Mouse (Mus musculus) neural tube, embryonic 12.5 days (tissue): ENCODE data around the gene D1Ertd622e. TPM values are rescaled to one million over a fixed set of nuclear protein-coding genes. Genes with fewer than 3 reads are reported as not detected.
"Not testable (repeated sequence)": the region's sequence is repeated elsewhere in the genome, so short reads cannot be mapped to it uniquely, and the experiment has no call there.

ENCODE experiments used
- ATAC-seq: fragments of 200-750 bp; cut with Nextera tagmentation; 2 replicates; pipeline ENCODE4 v1.8.0; 2017; ENCODE audit warnings: low read depth, mild to moderate bottlenecking, moderate TSS enrichment, moderate library complexity; ENCODE audit not compliant: low FRiP score
- H3K27ac ChIP-seq: fragments of 300-500 bp; sonication (generic); 2 replicates; pipeline ENCODE4 v1.5.1; 2016
- H3K27me3 ChIP-seq: fragments of 300-500 bp; sonication (generic); replicated peaks from 2 replicates; pipeline ENCODE4 v1.6.1; 2016; ENCODE audit warnings: mild to moderate bottlenecking
- H3K36me3 ChIP-seq: fragments of 300-500 bp; sonication (generic); 2 replicates; pipeline ENCODE4 v1.6.1; 2016; ENCODE audit warnings: mild to moderate bottlenecking
- H3K4me1 ChIP-seq: fragments of 300-500 bp; sonication (generic); 2 replicates; pipeline ENCODE4 v1.6.1; 2016
- H3K4me2 ChIP-seq: fragments of 300-500 bp; sonication (generic); replicated peaks from 2 replicates; pipeline ENCODE4 v1.6.1; 2016; ENCODE audit warnings: mild to moderate bottlenecking
- H3K4me3 ChIP-seq: fragments of 300-500 bp; sonication (generic); 2 replicates; pipeline ENCODE4 v1.5.1; 2016
- H3K9ac ChIP-seq: fragments of 300-500 bp; sonication (generic); 2 replicates; pipeline ENCODE4 v1.6.1; 2016; ENCODE audit warnings: mild to moderate bottlenecking
- H3K9me3 ChIP-seq: fragments of 300-500 bp; sonication (generic); 2 replicates; pipeline ENCODE4 v1.6.1; 2016; ENCODE audit warnings: mild to moderate bottlenecking
- WGBS: fragments of 180-500 bp; shearing (Covaris S2); methylation state at CpG from one replicate; pipeline ENCODE4 v1.1.7; 2016; 5-methylcytosine and 5-hydroxymethylcytosine counted together
- polyA plus RNA-seq: library from polyadenylated mRNA; unstranded; fragments of >200 nt; fragmentation: Nextera tagmentation; extraction: Ambion mirVana; gene quantifications from 2 replicates; pipeline ENCODE4 v1.2.1, GENCODE M21; 2016

D1Ertd622e gene
- polyA plus RNA-seq, 1 experiment from 2014 or later, result 32.8 TPM

DNA sequence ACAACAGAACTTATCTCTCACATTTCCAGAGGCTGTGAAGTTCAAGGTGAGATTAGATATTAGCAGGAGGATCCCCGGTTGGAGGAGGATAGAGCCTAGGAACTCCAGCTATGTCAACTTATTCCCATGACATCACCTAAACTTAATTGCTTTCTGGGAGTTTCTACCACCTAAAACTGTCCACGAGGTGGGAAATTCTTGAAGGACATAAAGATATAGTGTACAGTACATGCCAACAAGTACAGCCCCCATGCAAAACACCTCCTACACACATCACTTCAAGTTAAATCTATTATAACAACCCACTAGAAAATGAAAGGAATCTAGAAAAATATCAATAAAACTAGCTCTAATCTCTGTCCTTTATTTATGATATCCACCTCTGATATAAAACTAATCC, 61.5 kb downstream of the D1Ertd622e start:
- Histone ChIP-seq H3K9ac (no peak overlapping the region), H3K4me1 (no peaks in the 10 kb centered on the region), H3K4me3 (no peak overlapping the region), H3K36me3 (no peaks in the 10 kb centered on the region), H3K27me3 (no peaks in the 10 kb centered on the region), H3K9me3 (no peaks in the 10 kb centered on the region), H3K27ac (no peak overlapping the region), H3K4me2 (no peak overlapping the region)
- WGBS, result 83% methylated on average over 2 of the region's 2 CpGs
- ATAC-seq, result no peak

DNA sequence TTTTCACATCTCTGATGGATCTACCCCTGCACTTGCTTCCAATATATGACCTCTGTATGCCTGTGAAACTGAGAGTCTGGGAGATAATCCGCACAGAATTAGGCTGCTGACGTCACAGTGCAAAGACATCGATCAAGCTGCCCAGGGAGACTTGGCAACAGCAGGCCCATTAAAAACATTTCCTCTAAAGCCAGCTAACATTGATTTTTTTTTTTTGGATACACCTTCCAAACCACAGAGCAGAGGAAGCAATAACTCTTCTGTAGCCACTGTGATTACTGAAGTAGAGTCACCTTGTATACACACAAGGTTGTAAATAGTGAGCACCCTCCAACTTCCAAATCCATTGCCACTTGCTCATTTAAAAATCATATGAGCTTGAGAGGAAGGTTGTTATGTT, 62.8 kb downstream of the D1Ertd622e start:
- H3K4me1 ChIP-seq, result no peaks in the 10 kb centered on the region
- no peaks in the 10 kb centered on the region for H3K36me3 ChIP-seq
- H3K4me2 ChIP-seq, result no peak overlapping the region
- no peak overlapping the region for H3K4me3 ChIP-seq
- no peaks in the 10 kb centered on the region for H3K27me3 ChIP-seq
- 91% methylated on average over 3 of the region's 3 CpGs for WGBS
- no peak overlapping the region for H3K9ac ChIP-seq
- ATAC-seq, result no peak
- H3K27ac ChIP-seq, result no peak overlapping the region
- H3K9me3 ChIP-seq, result no peaks in the 10 kb centered on the region

DNA sequence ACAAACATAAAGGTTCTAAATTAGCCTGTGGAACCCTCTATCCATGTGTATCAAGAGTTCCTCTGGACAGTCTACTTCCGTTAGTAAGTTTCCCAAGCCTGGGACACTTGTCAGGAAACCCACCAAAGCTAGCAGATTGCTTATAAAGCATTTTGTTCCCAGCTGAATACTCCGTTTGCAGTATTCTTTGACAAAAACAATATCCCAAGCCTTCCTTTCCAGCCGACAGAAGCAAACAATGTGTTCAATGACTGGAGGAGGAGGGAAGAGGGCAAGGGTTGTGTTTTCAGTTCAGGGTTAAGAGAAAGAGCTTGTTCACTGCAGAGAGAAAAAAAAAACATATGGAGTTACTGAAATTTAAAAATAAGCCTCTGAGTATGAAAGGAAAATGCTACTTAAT, 73.3 kb downstream of the D1Ertd622e start:
- Histone ChIP-seq H3K9ac (no peak overlapping the region), H3K4me1 (no peaks in the 10 kb centered on the region), H3K9me3 (no peaks in the 10 kb centered on the region), H3K27ac (no peak overlapping the region), H3K4me2 (no peak overlapping the region), H3K4me3 (no peak overlapping the region), H3K36me3 (no peaks in the 10 kb centered on the region), H3K27me3 (no peaks in the 10 kb centered on the region)
- WGBS, result 28% methylated on average over 3 of the region's 3 CpGs
- ATAC-seq, result no peak

DNA sequence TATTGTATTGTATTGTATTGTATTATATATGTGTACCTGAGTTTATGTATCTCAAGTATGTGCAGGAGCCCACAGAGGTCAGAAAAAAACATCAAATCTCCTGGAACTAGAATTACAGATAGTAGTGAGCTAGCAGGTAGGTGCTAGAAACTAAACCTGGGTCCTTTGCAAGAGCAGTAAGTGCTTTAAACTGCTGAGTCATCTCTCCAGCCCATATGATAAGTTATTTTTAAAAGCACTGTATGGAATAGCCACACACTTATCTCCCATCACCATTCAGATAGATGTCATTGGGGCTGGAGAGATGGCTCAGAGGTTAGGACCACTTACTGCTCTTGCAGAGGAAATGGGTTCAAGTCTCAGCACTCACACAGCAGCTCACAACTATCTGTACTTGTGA, 76.8 kb downstream of the D1Ertd622e start:
- no peak overlapping the region for H3K9ac ChIP-seq
- H3K4me3 ChIP-seq, result no peak overlapping the region
- no peaks in the 10 kb centered on the region for H3K36me3 ChIP-seq
- H3K9me3 ChIP-seq, result no peaks in the 10 kb centered on the region
- no peaks in the 10 kb centered on the region for H3K4me1 ChIP-seq
- H3K27ac ChIP-seq, result no peak overlapping the region
- ATAC-seq, result no peak
- H3K4me2 ChIP-seq, result no peak overlapping the region
- H3K27me3 ChIP-seq, result no peaks in the 10 kb centered on the region

DNA sequence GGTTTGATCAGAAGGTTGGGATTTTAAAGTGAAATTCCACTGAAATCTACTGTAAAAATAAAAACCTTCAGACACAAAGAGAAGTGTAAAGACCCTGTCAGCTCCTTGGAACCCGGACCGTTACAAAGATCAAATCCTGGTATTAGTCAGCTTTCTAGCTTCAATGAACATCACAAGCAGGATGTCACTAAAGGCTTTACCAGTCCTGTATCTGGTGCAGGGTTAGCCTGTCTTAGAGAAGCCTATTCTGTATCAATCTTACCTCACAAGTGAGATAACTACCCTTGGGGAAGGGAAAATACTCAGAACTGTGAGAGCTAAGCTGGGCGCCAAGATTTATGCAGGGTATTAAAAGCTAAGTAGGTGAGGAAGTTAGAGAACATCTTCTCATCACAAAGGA, 77.7 kb downstream of the D1Ertd622e start:
- Histone ChIP-seq H3K4me3 (no peak overlapping the region), H3K4me1 (no peaks in the 10 kb centered on the region), H3K27ac (no peak overlapping the region), H3K4me2 (no peak overlapping the region), H3K9me3 (no peaks in the 10 kb centered on the region), H3K9ac (no peak overlapping the region), H3K36me3 (no peaks in the 10 kb centered on the region), H3K27me3 (no peaks in the 10 kb centered on the region)
- ATAC-seq, result no peak
- WGBS, result 87% methylated on average over 3 of the region's 3 CpGs

DNA sequence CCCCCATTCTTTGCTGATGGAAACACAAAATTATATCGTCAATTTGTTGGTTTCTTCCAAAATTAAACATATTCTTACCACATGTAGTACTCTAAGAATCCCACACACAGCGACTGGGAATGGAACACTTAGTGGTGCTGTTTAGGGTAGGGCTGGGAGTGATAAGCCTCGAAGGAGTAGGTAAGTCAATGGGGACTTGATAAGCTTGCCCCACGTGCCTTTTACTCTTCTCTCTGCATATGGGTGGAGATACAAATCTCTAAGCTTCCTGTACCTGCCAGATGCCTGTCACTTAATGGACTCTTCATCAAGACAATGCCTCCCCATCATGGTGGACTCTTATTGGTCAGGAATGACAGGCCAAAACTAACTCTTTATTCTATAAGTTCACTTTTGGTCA, 78.8 kb downstream of the D1Ertd622e start:
- H3K4me1 ChIP-seq, result no peaks in the 10 kb centered on the region
- no peaks in the 10 kb centered on the region for H3K27me3 ChIP-seq
- H3K4me2 ChIP-seq, result no peak overlapping the region
- H3K9me3 ChIP-seq, result no peaks in the 10 kb centered on the region
- H3K4me3 ChIP-seq, result no peak overlapping the region
- H3K27ac ChIP-seq, result no peak overlapping the region
- ATAC-seq, result no peak
- no peaks in the 10 kb centered on the region for H3K36me3 ChIP-seq
- no peak overlapping the region for H3K9ac ChIP-seq
- 80% methylated on average over 4 of the region's 4 CpGs for WGBS

DNA sequence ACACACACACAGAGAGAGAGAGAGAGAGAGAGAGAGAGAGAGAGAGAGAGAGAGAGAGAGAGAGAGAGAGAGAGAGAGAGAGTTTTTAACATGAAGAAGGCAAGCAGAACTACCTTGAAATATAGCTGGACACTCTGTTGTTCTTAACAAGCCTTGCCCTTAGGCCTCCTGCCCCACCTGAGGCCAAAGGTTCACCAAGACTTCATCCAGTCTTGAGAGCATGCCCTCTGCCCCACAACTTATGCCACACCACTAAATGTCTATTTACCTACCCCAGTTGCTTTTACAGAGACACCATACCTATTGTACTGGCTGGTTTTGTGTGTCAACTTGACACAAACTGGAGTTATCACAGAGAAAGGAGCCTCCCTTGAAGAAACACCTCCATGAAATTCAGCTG, 81.2 kb downstream of the D1Ertd622e start:
- H3K4me2 ChIP-seq, H3K9me3 ChIP-seq, H3K9ac ChIP-seq, H3K4me1 ChIP-seq, H3K4me3 ChIP-seq, H3K36me3 ChIP-seq, ATAC-seq, H3K27ac ChIP-seq, H3K27me3 ChIP-seq: not testable (repeated sequence)

DNA sequence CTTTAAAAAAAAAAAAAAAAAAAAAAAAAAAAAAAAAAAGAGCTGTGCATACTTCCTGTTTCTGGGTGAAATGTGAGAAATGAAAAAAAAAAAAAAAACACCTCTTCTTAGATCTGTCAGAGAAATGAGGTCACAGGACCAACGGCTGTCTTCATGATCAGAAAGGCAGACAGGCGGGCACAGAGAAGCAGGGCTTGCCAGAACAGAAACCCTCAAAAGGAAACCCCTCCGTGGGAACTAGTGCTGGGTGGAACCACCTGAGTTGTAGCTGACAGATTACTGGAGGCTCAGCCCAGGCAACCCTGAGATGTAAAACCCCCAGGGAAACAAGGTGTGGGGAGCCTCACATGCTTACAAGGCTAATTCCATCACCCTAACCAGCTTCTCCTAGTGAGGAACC, 81.6 kb downstream of the D1Ertd622e start:
- no peak for ATAC-seq
- Histone ChIP-seq H3K9ac (no peak overlapping the region), H3K27ac (no peak overlapping the region), H3K27me3 (no peaks in the 10 kb centered on the region), H3K4me2 (no peak overlapping the region), H3K4me3 (no peak overlapping the region), H3K4me1 (no peaks in the 10 kb centered on the region), H3K9me3 (no peaks in the 10 kb centered on the region), H3K36me3 (no peaks in the 10 kb centered on the region)
- WGBS, result 80% methylated on average over 3 of the region's 3 CpGs

DNA sequence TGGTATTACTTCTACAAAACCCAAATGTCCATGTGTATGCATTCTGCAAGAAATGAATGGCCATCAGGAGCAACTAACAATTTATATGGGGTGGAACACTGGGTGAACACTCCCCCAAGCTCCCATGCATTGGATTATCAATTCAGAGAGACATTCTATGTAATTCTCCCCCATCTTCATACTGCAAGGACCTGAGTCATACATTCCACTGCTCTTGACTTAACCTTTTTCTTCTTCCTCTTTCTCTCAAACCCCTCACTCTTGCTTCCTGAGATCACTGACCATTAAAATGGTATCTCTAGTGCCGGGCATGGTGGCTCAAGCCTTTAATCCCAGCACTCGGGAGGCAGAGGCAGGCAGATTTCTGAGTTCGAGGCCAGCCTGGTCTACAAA, 83.9 kb downstream of the D1Ertd622e start:
- H3K9me3 ChIP-seq, result no peaks in the 10 kb centered on the region
- 89% methylated on average over 3 of the region's 3 CpGs for WGBS
- H3K4me3 ChIP-seq, result no peak overlapping the region
- H3K27ac ChIP-seq, result no peak overlapping the region
- no peak overlapping the region for H3K9ac ChIP-seq
- no peak overlapping the region for H3K4me2 ChIP-seq
- no peak for ATAC-seq
- no peaks in the 10 kb centered on the region for H3K36me3 ChIP-seq
- no peaks in the 10 kb centered on the region for H3K4me1 ChIP-seq
- no peaks in the 10 kb centered on the region for H3K27me3 ChIP-seq

DNA sequence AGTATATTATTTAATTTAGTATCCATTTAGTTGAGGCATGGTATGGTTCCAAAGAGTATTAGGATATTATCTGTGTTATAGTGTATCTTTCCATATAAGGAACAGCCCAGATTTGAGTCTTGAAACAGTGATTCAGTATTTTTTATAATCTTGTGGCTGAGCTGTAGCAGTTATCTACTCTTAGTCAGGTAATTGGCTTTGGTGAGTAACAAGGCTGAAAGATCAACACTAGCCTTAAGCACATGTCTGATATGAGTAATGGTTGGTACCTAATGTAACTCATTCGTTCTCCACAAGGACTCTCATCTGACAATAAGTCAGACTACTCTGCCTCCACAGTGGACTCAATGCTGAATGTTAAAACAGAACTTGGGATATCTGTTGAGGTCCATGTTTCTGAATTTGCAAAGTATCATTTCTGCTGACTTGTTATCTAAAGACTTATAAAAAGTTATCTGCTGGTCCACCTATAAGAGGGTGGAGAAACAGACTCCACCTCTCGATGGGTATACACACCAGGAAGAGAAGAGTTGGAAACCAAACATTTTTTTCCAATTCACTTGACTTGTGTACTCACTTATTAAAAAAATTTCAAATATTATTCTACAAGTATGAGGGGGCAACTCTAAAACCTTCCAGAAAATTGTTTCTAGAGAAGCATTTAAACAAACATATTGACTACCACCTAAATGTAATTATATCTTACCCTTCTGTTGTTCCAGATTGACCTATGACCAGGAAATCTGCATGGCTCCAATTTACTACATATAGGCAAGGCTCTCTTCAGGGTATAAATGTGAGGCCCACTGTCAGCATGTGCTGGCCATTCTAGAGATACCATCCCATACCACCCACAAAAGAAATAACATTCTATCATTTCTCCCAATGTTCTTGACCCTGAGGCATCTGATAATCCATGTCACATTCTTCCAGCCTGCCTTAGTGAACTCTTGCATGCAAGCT, 84.5 kb downstream of the D1Ertd622e start:
- H3K4me1 ChIP-seq, result no peaks in the 10 kb centered on the region
- H3K36me3 ChIP-seq, result no peaks in the 10 kb centered on the region
- H3K9me3 ChIP-seq, result no peaks in the 10 kb centered on the region
- no peak overlapping the region for H3K27ac ChIP-seq
- no peaks in the 10 kb centered on the region for H3K27me3 ChIP-seq
- no peak overlapping the region for H3K4me3 ChIP-seq
- no peak for ATAC-seq
- 88% methylated on average over 2 of the region's 2 CpGs for WGBS
- H3K4me2 ChIP-seq, result no peak overlapping the region
- H3K9ac ChIP-seq, result no peak overlapping the region

DNA sequence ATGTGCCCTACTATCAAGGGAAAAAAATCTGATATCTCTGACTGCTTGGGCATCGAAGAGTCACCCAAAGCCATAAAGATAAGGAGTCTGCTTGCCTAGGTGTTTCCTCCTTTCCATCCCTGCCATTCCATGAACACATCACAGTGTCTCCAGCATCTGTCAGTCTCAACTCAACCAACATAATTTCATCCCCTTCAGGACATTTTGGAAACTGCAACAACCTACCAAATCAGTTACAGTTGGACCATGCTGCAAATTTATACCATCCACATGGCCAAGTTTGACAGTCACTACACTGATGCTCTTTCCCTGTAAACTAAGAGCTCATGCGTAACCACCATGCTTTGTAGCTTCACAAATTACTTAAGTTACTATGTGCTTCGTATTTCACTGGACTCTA, 85.3 kb downstream of the D1Ertd622e start:
- Histone ChIP-seq H3K9me3 (no peaks in the 10 kb centered on the region), H3K36me3 (no peaks in the 10 kb centered on the region), H3K4me2 (no peak overlapping the region), H3K4me1 (no peaks in the 10 kb centered on the region), H3K9ac (no peak overlapping the region), H3K27ac (no peak overlapping the region), H3K4me3 (no peak overlapping the region), H3K27me3 (no peaks in the 10 kb centered on the region)
- WGBS, result 93% methylated on average over 3 of the region's 3 CpGs
- no peak for ATAC-seq

DNA sequence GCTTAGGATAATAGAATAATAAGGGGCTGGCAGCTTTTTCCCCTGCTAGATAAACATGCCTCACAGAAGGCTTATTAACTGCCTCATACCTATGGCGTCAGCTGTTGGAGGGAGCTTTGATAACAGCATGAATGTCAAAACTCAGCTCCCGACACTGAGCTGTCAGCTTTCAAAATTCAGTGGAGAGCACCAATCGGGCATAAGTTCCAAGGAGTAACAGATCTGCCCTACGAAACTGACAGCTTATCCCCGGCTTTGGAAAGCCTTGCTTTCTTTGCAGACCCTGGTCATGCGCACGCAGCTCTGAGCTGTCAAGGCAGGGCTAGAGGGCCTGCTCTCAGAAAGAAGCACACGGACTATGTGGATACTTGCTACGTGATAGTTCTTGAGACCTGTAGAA, 91.1 kb downstream of the D1Ertd622e start:
- H3K4me1 ChIP-seq, result no peaks in the 10 kb centered on the region
- no peak overlapping the region for H3K9ac ChIP-seq
- no peak overlapping the region for H3K4me3 ChIP-seq
- H3K36me3 ChIP-seq, result no peaks in the 10 kb centered on the region
- no peak overlapping the region for H3K27ac ChIP-seq
- H3K9me3 ChIP-seq, result no peaks in the 10 kb centered on the region
- no peak overlapping the region for H3K4me2 ChIP-seq
- 81% methylated on average over 9 of the region's 9 CpGs for WGBS
- no peaks in the 10 kb centered on the region for H3K27me3 ChIP-seq
- no peak for ATAC-seq

DNA sequence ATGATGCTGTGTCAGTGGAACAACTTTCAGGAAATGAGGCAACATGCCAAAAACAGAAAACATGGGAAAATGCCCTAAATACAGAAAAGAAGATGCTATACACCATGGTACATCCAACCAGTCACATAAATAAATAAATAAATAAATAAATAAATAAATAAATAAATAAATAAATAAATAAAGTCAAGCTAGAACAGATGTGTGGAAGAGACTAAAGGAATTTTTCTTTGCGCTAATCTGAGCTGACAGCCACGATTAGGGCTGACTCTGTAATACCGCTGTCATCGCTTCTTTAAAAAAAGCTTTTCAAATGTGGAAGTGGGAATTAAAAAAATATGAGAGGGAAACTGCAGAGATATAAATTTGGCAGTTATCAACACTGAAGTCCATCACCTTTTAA, 93.9 kb downstream of the D1Ertd622e start:
- Histone ChIP-seq H3K9me3 (no peaks in the 10 kb centered on the region), H3K27ac (no peak overlapping the region), H3K27me3 (no peaks in the 10 kb centered on the region), H3K36me3 (no peaks in the 10 kb centered on the region), H3K4me3 (no peak overlapping the region), H3K4me1 (no peaks in the 10 kb centered on the region), H3K4me2 (no peak overlapping the region), H3K9ac (no peak overlapping the region)
- ATAC-seq, result no peak
- 94% methylated on average over 4 of the region's 4 CpGs for WGBS
